Mouse (Mus musculus) telencephalon, adult 2 months (tissue): ENCODE measurements around the gene Cmtm4.

Source experiments
- DNase-seq: peaks from one replicate; pipeline ENCODE4 v3.0.0-alpha.2; 2011; ENCODE audit warnings: low read depth, low spot score

Cmtm4 gene

DNA sequence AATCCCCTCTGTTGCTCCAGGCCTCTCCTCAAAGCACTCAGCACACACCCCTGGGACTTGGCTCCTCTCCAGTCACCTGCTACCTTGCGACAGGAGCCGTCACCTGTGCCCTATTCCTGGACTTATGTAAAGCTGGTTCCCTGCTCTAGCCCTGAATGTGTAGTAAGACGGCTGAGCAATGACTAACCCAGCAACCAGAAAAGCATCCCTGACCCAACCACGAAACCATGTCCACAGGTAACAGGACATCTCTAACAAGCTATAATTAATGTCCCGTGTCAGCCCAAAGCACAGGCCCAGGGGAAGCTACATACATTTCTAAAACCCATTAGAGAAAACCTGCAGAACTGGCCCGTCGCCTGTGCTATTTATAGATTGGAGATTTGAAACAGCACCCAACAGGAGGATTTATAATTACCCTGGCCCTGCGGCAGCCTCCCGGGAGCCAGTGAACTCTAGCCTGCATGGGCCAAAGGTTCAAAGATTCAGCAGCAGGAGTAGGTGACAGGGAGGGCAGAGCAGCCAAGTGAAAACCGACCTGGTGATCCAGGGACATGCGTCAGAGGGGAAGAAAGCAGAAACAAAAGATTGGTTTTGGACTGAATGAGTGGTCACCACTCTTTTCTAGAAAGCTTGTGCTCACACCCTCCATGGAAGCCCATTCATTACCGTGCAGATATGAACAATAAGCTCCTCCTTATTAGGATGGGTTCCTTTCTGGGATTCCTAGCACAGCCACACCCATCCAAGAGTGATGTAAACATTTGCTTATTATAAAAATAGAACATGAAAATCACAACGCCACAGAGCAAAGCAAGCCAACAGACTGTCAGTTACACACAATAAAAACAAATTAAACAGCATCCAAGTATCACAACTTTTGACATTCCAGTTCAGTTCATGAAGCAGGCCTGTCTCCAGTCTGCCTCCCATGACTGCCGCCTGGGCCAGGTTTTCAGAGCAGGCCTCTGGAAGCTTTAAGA lies 20.5 kb downstream of the Cmtm4 start:
- DNase-seq, result no peak

DNA sequence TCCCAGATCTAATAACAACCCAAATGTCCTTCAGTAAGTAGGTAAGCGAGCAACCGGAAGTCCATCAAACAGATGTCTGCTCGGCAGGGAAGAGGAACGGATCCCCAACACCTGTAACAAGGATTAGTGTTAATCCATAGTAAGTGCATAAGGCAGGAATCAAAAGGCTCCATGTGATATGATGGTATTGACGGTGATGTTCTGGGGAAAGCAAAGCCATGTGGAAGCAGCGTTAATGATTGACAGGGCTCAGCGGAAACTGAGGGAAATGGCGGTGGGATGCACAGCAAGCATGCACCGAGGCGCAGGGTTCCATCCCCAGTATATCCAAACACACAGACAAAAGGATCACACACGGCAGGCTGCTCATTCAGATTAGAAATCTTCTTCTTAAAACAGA lies 21.3 kb downstream of the Cmtm4 start:
- DNase-seq, result no peak

DNA sequence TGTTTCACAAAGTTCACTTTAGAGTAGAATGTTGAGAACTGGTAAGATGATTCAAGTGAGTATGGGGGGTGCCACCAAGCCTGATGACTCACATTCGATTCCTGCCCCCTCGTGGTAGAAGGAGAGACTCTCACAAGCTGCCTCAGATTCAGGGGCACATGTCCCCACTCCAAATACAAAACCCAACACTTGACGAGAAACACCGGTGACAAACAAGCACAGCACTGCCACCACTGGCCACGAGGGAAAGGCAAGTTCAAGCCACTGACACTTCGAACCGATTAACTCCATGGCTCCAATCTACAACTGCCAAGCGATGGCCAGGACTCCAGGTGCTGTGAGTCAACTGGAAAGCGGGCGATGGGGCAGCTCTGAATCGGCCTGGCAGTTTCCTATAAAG lies 21.8 kb downstream of the Cmtm4 start:
- DNase-seq, result no peak

DNA sequence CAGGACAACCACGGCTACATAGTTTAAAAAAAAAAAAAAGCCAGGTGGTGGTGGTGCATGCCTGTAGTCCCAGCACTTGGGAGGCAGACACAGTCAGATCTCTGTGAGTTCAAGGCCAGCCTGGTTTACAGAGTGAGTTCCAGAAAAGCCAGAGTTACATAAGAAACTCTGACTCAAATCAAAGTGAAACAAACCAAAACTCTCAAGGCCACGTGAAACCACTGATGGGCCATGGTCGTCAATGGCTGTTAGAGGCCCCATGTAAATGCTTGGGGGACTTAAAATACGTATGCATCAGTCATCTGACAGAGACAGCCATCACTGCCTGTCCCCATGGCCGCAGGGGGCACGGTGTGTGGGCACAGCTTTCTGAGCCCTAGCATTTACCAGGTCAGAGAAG lies 24.5 kb downstream of the Cmtm4 start:
- DNase-seq, result no peak

DNA sequence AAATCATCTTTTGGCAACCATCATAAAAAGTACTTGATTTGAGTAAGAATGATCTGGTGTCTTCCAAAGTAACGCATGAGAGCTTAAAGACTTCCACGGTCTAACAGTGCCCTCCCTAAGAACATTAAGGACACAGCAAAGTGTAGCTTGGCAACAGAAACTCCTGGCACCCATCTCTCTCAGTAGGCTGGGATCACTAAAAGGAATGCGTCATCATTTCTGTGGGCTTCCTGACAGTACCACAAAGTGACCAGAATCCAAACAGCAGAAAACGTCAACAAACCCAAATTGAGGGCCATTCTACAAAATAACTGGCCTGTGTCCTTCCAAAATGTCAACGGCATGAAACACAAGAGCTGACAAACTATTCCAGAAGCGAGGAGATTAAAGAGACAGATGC lies 25.5 kb downstream of the Cmtm4 start:
- DNase-seq, result peak; percentile 55

DNA sequence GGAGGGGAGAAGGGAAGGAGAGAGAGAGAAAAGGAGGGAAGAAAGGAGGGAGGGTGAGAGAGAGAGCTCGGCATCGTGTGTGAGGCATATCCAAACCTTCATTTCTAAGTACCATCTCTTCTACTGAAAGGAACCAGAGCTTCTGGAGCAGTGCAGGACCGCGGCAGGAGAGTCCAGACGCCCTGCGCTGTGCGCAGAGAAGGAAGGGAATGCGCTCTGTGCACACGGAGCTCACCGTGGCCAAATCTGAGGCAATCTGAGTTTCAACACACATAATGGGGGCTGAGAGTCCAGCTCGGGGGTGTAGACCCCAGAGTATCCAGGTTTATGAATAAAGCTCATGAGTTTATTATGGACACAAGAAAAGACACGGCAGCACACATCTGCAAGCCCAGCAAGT lies 26.0 kb downstream of the Cmtm4 start:
- no peak for DNase-seq

DNA sequence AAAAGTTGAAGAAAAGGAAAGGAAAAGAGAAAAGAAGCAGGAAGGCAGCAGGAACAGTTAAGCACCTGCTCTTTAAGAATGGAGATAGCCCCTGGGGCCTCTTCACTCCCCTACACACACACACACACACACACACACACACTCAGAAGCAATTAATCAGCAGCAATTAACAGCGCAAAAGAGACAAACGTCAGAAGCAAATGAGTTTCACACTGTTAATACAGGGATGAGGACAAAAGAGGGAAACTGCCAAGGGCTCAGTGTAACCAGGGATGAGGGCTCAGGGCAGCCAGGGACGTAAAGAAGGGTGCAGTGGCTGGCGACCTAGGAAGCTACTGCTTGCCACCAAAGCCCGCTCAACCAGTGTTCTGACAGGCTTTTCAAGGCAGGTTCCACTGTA lies 28.2 kb downstream of the Cmtm4 start:
- DNase-seq, result no peak

DNA sequence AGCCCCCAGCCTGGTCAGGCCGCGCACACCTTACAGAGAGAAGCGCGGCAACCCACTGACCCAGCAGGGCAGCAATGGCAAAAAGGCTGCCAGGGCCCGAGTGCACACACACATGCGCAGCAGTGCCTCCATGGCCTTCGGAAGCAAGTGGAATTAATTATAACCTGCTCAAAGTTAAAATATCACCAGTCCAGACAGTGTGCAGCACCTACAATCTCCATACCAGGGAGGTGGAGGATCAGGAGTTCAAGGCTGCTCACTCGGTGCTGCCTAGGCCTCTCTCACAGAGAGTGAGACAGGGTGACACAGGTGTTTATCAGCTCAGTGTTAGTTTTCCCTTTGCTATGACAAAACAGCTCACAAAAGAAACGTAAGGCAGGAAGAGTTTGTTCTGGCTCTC lies 29.9 kb downstream of the Cmtm4 start:
- DNase-seq, result no peak

DNA sequence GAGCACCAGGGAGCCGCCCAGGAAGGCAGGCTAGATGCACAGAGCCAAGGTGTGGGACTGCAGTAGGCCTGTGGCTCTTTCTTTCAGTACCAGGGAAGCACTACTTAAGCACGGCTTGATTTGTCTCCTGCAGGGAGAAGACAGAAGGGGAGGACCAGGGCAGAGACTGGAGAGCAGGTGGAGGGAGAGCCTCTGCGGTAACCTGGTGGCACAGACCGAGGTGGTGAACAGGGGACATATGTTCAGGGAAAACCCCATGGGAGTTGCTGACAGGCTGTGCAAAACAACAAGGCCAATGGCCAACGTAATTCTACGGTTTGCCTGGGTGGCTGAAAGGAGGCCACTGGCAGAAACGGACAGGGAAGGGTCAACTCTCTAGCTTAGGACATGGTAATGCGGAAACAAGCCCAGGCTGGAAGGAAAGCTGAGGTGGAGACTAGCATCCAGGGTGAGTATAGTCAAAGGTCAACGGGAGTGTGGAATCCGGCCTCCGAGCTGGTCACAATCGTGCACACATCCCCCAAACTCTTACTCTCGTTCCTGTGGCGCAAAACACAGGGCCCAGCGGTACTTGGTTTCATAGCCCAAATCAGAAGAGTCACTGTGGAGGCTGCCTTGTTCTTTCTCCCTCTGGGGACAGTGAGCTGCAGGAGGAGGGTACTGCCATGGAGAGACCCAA lies 35.7 kb downstream of the Cmtm4 start:
- DNase-seq, result no peak

DNA sequence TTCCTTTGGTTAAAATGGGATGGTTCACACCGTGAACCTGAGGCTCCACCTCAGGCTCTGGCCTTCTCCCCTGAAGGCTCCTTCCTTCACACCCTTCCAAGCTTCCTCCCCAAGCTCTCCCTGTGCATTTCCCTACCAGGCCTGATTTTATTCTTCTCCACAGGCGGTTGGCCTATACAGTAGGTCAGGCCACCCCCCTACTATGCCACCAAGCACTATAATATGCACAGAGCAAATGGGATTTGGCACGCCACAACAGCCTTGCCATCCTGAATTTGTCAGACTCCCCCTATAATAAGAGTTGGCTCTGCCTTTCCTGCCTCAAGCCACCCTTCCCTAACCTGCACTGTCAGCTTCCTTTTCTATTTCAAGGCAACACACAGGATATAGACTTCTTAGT lies 37.0 kb downstream of the Cmtm4 start:
- DNase-seq, result no peak

DNA sequence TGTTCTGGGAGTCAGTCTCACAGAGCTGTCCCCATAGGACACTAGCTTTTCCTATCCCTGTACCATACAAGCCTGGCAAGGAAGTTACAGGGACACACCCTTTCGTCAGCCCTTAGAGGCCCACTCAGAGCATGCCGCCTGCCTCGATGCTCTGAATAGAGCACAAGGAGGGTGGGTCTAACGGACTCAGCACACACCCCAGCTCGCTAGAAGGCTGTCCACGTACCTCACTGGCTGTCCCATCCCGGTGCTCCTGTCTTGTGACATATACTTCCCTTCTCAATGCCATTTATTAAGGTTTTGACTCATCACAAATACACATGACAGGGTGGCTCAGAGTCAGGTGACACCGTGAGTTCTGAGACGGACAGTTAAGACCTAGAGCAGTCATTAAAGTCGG lies 41.1 kb downstream of the Cmtm4 start:
- no peak for DNase-seq

DNA sequence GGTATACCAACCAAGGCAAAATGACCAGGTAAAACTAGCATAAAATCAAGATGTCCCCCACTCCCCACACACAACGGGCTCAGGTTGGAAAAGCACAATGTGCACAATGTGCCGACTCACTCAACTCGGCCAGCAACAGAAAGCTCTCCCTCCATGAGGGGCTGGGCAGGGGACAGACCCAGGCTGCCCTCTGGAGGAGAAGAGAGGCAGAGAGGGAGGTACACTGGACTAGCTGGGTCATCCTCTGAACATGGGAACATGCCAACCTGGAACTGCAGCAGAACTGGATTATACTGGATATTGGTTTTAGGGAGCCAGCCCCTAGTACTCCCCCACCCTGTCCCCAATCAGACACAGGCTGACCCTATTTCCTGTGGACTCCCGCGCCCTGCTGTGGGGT lies 42.4 kb downstream of the Cmtm4 start:
- no peak for DNase-seq

DNA sequence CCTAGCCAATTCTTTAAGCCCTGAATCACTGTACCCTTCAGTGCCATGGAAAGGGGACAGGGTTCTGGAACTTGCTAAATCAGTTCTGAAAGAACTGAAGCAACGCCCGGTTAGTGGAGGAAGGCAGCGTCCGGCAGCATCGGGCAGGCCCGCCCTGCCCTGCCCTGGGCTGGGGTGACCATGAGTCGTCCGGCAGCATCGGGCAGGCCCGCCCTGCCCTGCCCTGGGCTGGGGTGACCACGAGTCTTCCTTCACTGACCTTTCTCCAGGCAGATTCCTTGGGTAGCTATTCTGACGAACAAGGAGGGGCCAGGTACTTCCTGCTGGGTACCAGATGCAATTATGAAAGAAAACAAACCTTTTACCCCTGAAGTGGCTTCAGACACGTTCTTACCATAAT lies 45.6 kb downstream of the Cmtm4 start:
- no peak for DNase-seq

DNA sequence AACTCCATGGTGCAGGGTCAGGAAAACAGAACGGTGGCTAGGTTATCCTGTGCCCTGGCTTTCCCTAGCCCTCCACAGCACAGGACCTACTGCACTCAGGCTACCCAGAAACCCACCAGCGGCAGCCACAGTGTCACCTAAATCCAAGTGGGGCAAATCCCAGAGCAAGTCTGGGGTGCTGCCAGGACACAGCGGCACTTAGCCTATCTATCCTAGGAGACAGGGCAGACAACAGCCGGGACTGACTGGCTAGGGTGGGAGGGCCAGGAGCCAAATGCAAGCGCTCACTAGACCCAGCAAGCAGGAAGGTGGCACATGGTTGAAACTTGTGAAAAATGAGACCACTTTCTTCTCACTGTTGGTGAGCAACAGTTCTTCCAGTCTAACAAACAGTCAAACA lies 46.6 kb downstream of the Cmtm4 start:
- DNase-seq, result no peak

DNA sequence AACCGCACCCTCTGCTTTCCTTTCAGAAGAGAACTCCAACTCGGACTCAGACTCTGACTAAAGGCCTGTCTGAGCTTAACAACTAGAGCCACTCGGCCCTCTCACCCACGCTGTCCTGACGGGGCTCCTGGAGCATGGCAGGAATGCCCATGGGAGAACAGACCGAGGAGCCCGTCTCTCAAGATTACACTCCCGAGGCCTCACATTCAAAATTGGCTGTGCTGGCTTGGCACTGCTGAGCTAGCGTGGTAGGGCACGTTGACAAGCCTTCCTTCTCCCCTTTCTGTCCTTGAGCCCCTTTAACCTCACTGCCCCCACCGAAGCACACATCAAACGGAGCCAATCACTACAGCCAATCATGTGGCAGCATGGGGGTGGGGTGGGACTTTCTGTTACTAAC lies 48.9 kb downstream of the Cmtm4 start:
- no peak for DNase-seq

DNA sequence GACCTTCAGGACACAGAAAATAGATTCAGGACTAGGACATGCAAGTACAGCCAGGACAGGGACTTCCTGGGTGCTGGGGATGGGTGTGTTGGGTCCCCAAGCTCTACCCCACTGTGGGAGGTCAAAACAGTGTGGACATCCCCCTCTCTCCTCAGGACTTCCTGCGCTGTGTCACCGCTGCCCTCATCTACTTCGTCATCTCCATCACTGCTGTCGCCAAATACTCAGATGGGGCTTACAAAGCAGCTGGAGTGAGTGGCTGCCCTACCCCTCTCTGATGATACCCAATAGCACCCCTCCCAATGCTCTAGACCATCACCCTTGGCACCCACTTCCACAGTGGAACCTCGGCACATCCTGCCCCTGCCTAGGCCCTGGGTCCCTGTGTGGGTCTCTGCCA lies 51.0 kb downstream of the Cmtm4 start:
- no peak for DNase-seq

DNA sequence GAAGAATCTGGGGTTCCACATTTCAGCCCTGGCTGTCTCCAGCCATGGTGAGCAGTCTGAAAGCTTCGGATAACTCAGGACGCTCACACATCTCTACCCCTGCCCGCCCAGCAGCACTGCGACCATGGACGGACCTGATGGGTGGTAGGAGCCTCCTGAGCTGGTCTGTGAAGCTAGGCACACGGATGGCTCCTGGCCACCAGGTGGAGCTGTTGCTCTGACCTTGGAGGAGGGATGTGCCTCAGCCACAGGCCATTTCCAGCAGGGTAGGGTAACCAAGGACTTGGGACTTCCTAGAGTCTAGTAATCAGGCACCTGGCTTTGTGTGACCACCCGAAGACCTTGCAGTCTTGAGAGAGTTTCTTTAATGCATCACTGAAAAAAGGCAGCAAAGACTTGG lies 51.6 kb downstream of the Cmtm4 start:
- peak; percentile 51 for DNase-seq

DNA sequence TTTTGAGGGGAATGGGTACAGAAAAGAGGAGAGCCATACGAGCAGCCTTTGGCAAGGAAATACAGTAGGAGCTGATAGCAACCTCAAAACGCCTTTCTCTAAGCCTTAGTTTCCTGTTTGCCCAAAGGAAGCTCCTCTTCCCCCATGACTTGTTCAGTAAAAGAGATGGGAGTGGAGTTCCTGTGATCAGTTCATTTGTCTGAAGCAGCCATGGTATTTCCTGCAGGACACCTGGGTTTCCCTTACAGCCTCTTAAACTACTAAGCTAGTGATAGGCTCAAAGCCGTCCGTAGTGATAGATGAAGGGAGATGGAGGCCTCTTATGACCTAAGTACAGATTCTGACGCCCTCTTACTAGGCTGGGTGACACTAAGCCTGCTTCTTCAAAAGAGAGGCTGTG lies 53.2 kb downstream of the Cmtm4 start:
- DNase-seq, result no peak

DNA sequence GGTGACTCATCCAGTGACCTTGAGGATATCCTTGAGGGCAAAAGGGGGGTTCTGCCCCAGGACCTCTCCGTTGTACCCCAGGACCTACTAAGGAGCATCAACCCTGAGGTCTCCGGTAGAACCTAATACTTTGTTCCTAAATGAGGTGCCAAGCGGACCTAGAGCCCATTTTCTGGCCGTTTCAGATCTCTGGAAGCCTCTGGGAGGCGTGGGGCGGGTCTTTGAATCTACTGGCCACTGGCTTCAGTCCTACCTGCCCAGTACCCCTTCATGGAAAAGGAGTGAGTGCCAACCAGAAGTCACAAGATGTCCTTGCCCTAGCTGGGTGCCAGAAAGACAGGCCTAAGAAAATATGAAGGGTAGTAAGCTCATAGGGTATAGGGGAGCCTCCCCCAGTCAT lies 53.9 kb downstream of the Cmtm4 start:
- DNase-seq, result no peak

DNA sequence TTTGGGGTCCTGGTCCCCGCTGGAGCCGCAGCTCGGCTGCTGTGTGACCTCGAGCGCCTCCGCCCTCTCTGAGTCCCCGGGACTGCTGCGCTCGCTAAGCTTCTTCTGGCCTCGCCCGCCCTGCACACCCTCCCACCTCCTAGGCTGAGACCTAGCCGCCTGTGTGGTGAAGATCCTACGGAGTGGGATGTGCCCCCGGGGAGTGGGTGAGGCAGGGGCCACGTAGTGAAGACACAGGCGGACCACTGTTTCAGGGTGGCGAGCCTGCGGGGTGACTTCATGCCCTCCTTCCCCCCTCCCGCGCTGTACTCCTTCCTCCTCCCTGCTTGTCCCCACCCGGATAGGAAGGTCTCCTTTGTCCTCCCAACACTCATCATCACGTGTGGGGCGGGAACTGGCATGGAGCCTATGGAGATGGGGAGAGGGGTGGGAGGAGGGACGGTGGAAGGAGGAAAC lies 54.5 kb downstream of the Cmtm4 start:
- no peak for DNase-seq

DNA sequence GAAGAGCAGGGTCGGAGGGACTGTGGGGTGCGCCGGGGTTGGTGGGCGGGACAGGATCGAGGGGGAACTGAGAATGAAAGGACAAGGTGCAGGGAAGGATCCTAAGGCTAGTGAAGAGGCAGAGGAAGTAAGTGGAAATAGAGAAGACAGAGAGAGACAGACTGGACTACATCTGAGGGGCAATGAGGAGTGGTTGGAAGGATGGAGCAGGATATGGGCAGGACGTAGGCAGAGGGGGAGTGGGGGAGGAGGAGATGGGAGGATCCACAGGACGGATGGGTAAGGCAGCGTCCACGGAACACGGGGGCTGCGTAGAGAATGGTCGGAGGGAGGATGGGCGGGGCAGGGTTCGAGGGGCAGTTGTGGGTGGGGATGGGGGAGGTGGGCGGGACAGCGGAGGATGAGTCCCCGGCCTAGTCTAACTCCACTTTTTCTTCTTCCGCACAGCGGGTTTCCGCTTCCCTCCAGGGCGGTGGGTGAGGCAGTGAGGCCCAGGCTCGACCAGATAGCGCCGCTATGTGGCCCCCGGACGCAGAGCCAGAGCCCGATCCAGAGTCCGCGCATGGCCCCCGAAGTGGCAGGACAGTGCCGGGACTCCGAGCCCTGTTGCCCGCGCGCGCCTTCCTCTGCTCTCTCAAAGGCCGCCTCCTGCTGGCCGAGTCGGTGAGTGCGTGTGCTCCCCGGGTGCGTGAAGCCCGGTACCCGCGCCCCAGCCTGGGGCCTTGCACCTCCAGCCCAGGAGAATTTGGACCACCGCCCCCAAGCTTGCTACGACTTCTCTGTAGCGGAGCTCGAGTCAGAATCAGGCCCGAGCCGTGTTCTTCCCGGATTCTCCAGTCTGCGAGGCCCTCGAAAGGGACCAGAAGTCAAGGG lies 55.1 kb downstream of the Cmtm4 start:
- DNase-seq, result no peak

DNA sequence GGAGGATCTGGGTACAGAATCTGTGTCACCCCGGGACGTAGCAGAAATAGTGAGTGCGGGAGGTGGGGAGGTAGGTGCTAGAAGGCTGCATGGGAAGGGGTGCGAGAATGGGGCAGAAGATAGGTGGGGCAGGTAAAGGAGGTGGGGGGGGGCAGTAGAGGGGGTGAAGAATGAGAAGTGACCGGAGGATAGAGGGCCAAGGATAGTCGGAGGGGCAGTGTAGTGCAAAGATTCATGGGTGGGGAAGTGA lies 55.7 kb downstream of the Cmtm4 start:
- no peak for DNase-seq
